Mouse (Mus musculus) lung, postnatal 14 days (tissue): ENCODE measurements around the gene Ehd1.

Source experiments
- DNase-seq: peaks from one replicate; pipeline ENCODE4 v3.0.0; 2021

The Ehd1 gene

DNA sequence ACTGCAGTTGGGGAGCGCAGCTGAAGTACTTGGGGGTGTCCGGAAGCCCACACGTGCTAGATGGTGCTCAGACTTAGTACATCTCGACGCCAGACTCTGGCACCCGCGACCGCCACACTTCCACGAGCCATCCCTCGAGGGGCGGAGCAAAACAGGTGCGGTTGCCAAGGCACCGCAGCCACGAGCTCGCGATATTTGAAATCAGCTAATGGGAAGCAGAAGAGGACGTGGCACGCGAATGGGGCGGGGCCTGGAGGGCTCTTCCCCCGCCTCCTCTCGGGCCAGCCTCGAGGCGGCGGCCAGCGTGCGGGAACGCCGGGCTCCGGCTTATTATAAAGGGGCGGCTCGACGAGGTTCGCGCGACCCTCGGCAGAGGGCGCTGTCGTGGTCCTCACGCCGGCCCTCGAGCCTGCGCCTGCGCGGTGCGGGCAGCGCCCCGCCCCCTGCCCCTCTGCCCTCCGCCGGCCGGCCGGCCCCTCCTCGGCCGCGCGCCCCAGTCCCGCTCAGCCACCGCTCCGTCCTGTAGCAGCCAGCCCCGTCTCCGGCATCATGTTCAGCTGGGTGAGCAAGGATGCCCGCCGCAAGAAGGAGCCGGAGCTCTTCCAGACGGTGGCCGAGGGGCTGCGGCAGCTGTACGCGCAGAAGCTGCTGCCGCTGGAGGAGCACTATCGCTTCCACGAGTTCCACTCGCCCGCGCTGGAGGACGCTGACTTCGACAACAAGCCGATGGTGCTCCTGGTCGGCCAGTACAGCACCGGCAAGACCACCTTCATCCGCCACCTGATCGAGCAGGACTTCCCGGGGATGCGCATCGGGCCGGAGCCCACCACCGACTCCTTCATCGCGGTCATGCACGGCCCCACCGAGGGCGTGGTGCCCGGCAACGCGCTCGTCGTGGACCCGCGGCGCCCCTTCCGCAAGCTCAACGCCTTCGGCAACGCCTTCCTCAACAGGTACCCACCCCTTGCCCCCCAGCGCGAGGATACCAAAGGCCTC lies at the start of gene Ehd1:
TSS of gene Ehd1 (plus strand) at position 300 of the 996 bp plus-strand sequence.
- DNase-seq: peak; percentile 98

DNA sequence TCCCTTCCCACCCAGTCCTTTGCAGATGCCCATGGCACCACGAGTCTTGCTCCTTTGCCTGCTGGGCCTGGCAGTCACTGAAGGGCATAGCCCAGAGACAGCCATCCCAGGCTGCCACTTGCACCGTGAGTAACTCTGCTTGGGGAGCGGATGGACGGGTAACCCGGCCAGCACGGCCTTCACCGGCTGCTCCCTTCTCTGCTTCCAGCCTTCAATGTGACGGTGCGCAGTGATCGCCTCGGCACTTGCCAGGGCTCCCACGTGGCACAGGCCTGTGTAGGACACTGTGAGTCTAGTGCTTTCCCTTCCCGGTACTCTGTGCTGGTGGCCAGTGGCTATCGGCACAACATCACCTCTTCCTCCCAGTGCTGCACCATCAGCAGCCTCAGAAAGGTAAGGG lies 49.8 kb upstream of the Ehd1 start:
- no peak for DNase-seq

DNA sequence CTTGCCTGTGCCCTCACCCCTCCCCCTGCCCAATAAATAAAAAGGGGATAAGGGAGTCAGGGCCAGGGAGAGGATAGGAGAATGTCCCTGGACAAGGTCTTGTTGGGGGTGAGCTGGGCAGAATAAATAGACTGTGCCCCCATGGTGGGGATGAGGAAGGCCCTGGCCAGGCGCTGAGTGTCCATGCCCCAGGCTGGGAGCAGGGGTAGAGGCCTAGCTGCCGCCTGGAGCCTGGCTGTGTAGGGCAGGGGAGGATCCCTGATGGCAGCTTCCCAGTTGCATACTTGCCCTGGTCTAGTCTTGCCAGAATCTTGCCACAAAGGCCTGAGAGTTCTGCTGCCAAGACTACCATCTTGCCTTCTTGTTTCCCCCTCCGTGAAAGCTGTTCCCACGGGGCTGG lies 48.7 kb upstream of the Ehd1 start:
- no peak for DNase-seq

DNA sequence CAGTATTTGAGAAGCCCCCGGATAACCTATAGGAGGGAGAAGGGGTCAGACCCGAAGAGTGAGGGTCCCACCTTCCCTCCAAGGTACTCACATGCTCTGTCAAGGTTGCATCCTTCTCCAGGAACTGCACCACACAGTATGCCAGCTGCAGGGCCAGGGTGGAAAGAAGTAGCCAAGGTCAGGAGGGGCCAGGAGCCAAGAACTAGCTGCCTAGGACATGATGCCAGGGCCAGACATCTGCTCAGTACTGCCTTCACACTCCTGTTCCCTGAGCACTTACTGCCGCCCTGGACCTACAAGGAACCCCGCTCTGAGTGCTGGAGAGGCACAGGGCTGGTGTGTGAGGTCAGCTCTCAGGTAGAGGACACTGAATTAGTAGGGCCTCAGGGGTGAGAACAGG lies 46.1 kb upstream of the Ehd1 start:
- DNase-seq: no peak

DNA sequence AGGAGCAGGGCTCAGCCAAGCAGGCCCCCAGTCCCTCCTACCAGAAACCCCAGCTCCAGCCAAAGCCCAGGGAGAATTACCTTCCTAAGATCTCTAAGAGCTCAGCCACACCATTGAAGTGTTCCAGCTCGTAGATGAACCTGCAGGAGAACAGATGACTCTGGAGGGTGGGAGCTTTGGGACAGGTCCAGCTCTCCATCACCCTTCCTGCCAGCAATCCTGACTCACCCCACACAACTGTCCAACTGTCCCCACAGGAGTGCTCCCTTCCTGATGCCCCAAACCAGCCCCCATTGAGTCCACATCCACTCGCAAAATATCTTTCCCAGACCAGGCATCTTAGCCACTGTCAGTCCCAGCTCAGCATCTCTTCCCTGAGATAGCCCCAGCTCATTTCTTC lies 45.5 kb upstream of the Ehd1 start:
- DNase-seq: no peak

DNA sequence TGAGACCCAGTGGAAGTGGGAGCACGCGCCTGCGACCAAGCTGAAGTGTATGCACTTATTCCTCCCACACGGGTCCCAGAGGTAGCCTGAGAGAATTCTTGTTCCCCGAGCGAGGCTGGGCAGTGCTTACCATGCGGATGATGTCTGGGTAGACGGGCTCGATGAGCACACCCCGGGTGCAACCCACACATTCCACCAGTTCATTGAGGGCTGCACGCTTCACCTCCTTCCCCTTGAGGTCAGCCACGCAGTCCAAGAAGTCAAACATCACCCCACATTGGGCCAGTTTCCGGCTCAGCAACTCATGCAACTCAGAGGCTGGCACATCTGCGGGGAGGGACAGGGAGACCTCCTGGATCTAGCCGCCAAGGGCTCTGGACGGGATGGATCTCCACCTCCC lies 42.9 kb upstream of the Ehd1 start:
- no peak for DNase-seq

DNA sequence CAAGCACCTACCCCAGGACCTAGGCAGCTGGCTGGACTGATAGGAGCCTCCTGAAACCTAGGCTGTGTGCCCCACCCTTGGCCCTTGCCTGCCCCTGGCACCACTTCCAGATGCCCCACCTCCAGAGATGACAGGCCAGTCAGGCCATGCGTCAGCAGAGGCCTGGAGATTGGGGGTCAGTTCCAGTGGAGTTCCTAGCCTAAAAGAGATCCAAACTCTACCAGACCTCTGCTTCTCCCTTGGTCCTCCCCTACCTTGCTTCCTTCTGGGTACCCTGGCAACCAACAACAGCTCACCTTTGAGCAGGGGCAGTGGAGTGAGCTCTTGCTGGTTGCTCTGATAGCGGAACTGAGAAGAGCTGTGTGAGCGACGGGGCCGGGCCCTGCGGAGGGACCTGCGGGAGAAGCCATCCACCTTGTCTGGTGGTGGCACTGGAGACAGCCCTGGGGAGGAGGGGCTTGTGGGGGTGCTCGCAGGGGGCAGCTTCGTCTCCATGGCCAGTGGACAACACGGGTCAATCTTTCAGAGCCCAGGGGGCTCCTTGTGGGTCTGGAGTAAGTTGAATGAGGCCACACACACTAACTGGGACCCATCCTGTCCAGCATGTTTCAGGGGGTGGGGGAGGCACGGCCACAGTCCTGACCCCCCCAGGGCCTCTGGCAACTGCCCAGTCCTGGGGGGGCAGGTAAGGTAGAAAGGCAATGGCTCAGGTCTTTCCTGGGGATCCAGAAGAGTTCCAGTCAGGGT lies 42.0 kb upstream of the Ehd1 start:
- DNase-seq: peak; percentile 13

DNA sequence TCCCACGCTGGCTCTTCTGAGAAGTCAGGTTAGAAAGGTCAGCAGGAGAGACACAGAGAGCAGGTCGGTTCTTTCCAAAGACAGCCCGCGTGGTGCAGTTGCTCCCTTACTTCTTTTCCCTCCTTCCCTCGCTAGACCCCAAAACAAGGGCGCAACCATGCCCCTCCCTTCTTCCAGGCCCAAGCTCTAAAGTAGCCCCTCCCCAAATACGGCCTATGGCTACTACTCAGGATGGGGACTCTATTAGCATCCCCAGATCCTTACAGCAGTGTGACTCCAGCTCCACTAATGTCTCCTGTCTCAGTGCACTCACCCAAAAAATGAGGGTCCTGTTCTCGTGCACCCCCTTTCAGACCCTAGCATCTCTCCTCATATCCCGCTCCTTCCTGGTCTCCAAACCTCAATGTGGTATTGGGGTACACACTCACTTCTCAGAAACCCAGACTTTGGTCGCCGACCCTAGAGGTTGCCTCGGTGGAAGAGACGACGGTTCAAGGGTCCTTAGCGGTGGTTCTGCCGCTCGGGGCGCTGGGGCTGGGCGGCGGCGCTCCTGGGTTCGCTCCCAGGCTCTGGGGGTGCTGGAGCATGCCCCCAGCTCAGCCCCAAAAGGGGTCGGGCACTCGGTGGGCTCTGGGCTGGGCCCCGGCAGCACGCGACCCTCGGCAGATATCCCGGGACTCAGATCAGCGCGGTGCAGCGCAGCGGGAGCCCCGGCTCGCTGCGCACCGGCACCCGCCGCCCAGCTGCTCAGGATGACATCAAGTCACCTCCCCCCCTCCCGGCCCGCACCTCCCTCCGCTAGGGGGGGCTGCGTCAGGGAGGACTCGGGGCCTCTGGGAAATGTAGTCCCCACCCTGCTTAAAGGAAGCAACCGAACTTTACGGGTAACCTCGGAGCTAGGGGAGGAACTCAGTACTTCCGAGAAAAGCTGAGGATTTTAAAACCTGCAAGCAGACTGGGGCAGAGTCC lies 41.2 kb upstream of the Ehd1 start, which contains the start of gene Ppp2r5b:
TSS of gene Ppp2r5b (minus strand) at position 789 of the 969 bp plus-strand sequence.
- DNase-seq: peak; percentile 97

DNA sequence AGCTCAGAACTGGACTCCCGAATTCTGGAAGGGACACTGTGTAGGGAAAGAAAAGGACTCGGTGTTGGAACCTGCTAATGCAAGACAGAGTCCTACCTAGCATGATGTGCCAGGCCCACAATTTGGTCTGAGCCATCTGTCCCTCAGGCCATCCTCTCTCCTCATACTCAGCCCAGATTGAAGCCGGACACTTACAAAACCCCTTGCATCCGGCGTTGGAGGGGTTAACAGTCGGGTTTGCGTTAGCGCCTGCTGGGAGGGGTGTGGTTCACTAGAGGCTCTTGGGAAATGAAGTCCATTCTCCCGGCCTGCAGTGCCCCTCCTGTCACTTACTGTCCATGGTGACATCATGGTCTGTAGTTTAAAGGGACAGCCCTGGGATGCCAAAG lies 40.5 kb upstream of the Ehd1 start:
- peak; percentile 93 for DNase-seq

DNA sequence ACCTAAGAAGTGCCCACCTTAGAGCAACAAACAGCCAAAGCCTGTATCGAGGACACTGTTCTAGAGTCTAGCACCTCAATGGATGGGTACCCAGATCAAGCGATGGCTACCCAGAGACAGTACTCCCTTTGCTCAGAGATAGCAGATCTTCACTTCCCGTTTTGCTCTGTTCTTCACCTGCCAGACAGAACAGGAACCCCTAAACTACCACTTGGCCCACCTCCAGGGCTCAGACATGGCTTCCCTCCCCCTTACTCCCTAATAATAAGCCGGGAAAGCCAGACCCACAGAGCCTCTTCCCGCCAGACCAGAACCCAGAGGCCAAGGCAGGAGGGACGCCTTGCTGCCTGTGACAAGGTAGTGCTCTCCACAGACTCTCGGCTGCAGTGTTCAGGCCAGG lies 39.7 kb upstream of the Ehd1 start:
- DNase-seq: no peak

DNA sequence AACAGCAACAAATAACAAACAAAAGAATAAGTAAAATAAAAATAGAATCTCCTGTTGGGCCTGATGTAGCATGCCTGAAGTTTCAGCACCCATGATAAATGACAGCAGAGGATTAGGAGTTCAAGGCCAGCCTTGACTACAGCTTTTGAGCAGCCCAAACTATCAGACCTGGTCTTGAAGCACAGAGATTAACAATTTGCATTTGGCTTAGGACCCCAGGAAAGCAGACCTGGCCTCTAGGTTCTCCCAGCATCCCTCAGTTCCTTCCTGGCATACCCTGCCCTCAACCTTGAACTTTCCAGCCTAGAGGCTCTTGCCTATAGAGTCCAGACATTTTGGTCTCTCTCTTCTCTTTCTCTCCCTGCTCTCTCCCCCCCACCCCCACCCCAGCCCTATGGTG lies 37.8 kb upstream of the Ehd1 start:
- no peak for DNase-seq

DNA sequence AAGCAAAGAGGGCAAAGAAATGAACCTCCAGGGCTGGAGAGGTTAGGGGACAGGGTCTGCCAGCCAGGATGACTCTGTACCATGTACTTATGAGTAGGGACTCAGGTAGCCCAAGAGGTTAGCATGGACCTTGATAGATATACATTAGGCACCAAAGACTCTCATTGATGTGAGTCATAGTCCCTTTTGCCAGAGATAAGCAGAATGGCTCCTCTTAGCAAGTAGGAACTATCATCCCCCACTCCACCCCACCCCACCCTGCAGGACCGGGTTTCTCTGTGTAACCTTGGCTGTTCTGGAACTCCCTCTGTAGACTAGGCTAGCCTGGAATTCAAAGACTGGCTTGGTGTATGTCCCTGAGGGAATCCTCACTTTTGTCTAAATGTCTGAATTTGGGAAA lies 36.4 kb upstream of the Ehd1 start:
- no peak for DNase-seq

DNA sequence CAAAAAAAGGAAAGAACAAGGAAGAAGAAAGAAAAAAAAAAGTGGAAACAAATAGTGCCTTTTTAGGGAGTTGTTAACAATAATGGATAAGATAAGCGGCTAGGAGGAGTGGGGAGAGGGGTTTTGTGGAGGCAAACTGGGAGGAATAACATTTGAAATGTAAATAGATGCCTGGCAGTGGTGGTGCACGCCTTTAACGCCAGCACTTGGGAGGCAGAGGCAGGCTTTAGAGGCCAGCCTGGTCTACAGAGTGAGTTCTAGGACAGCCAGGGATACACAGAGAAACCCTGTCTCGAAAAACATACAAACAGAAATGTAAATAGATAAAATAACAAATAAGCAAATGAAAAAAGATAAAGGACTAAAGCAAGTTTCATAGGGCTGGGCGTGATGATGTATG lies 35.8 kb upstream of the Ehd1 start:
- DNase-seq: no peak

DNA sequence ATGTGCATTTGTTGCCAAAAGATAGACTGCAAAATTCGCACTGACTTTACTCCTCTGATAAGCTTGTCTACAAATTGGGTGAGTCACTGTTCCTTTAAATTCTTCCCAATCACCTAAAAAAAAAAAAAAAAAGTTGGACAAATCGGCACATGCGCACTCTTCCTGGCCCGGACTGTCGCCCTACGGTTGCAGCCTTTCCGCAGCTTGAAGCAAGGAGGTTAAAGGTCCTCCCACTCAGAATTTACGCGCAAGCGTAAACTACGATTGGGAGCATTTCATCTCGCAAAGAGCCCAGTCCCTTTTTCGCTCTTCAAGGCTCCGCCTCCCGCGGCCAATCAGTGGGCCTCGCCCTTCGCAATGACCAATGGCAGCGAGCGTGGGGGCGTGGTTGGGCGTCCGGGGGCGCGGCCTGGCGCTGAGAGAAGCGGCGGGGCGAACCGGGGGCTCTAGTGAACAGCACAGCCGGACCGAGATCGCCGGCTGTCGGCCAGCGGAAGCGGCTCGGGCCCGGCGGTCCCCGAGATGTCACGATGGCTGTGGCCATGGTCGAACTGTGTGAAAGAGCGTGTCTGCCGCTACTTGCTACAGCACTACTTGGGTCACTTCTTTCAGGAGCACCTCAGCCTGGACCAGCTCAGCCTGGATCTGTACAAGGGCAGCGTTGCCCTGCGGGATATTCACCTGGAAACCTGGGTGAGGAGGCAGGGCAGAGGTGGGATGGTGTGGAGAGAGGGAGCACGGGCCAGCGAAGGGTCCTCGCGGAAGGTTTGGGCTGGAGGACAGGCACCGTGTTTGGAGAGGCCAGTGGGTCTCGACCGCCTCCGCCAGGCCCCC lies 35.0 kb upstream of the Ehd1 start, which contains the start of gene Atg2a:
TSS of gene Atg2a (plus strand) at position 395 of the 834 bp plus-strand sequence.
- peak; percentile 99 for DNase-seq

DNA sequence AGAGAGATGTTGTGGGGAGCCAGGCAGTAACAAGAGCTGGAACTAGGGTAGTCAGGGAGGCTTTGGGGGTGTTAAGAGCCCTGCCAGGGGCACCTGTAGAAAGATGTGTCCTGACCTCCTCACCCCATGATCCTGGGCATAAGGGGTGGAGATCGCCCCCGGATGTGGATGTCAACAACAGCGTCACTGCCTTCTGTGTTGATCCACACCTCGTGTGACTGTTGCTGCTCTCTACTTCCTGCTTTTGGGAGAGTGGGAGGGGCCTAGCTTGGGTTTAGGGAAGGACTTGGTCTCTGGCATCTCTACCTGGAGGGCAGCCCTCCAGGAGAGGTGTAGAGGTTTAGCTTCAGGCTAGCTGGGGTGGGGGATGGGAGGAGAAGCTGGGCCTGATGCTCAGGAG lies 34.2 kb upstream of the Ehd1 start:
- DNase-seq: peak; percentile 57

DNA sequence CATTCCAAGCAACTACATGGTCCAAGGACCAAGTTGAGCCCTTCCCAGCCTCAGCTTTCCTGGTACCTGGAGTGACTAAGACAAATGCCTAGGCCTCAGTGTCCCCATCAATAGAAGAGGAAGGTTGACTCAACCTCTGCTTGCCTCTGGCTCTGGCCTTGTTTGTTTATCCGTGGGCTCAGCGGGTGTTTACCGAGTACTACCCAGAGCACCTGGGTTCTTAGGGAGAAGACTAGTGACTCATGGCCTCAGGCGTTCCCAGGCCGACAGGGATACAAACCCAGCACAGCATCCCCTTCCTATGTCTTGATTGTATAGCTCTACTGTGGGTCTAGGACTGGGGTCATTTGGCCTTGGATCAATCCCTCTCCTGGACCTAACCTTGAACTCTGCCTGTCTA lies 33.3 kb upstream of the Ehd1 start:
- DNase-seq: no peak

DNA sequence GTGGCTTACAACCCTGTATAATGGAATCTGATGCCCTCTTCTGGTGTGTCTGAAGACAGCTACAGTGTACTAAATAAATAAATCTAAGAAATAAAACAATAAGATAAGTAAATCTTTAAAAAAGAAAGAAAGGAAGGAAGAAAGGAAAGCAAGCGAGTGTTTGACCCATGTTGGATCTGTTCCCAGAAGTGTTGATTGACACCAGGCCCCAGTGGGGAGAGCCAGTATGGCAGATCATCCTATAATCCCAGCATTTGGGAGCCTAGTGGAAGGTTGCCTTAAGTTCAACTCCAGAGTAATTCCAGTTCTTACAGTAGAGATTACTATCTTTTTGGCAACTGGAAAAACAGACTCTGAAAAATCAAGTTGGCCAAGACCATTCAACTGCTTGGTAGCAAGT lies 30.7 kb upstream of the Ehd1 start:
- no peak for DNase-seq

DNA sequence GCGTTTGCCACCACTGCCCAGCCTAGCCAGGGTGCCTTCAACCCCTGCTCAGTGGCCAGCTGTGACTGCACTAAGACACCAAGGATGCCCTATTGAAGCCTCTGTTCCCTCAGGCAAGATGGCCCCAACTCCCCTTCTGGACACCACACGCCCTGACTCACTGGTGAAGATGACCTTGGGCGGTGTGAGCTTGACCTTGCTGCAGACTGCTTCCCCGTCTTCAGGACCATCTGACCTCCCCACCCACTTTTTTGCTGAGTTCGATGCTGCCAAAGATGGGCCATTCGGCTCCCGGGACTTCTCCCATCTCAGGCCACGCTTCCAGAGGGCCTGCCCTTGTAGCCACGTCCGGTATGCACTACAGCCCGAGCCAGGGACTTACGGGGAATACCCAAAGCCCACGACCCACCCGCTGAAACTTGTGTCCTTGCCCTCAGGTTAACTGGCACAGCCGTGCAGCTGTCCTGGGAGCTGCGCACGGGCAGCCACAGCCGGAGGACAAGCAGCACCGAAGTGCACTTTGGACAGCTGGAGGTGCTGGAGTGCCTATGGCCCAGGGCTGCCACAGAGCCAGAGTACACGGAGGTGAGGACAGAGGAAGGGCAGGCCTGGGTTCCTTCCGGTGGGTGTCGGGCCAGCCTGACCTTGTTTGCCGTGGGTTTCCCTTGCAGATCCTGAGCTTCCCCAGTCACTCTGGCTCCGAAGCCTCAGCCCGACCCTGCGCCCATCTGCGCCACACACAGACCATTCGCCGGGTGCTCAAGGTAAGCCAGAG lies 28.8 kb upstream of the Ehd1 start:
- no peak for DNase-seq

DNA sequence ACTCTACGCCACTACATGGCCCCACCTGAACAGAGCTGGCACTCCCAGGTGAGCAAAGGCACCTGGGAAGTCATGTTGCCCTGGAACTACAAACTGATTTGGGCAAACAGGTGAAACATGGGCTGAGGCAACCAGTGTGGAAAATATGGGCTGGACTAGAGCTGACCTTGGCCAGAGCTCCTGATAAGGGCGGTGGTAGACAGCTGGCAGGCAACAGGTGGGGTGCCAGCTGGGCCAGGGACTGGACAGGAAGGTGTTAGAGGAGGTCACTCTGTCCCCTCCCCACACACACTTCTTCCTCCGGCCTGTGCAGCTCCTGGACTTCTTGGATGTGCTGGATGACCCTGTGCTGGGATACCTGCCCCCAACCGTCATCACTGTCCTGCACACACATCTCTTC lies 23.5 kb upstream of the Ehd1 start:
- no peak for DNase-seq

DNA sequence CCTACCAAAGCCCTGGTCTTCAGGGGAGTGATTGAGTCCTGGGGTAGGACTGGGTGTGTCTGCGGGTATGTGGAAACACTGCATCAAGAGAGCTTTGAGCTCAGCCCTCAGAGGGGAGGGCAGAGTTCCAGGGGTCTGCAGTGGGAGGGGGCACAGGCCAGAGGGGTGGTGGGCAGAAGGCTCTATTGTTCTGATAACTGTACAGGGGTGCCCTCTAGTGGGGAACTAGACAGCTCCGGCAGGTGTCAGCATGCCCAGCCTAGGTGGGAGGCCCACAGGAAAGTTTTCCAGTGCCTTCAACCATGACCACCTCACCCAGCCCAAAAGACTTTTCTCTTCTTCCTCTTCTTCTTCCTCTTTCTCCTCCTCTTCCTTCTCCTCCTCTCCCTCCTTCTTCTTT lies 16.1 kb upstream of the Ehd1 start:
- DNase-seq: no peak

DNA sequence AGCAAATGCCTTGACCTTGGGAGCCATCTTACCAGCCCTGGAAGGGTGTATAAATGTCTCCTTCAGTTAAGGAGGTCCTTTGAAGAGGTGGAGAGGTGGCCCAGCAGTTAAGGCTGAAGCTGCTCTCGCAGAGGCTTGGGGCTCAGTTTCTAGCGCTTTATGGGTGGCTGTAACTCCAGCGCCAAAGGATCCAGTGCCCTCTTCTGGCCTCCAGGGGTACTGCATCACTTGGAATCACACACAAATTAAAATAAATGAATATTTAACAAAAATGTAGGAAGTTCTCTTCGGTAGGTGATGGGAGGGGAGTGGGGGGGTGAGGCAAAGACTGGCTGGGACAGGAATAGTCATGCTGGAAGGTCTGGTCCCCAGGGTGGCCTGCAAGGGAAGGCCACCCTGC lies 15.6 kb upstream of the Ehd1 start:
- no peak for DNase-seq
